Mouse (Mus musculus) ovary, postnatal 10 days (tissue): Measurements from ENCODE around the gene Pde4d.

Experiments
- DNase-seq: peaks from one replicate; pipeline ENCODE4 v3.0.0; 2022; ENCODE audit warnings: low spot score

The Pde4d gene

GRCm38 (mm10) chr13:109662099-109662498, 1212.4 kb downstream of the Pde4d start:
- no peak for DNase-seq

DNA sequence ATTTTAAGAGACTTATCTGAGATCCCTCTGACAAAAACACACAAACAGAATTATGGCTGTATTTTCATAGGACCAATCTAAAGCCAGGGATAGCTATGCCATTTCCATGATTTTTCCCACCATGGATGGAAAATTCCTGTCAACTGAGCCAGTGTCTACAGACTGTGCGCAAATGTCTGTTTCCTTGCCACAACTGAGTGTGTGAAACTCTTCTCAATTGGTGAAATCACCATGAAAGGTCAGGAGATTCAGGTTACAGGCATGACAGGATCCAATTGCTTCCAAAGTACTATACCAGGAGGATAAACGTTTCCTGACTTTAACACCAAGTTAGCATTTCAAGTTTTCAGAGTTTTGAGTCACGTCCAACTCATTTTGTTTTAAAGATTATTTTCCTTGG, 1213.0 kb downstream of the Pde4d start:
- DNase-seq: no peak

GRCm38 (mm10) chr13:109664956-109665802, 1215.4 kb downstream of the Pde4d start:
- DNase-seq: no peak

DNA sequence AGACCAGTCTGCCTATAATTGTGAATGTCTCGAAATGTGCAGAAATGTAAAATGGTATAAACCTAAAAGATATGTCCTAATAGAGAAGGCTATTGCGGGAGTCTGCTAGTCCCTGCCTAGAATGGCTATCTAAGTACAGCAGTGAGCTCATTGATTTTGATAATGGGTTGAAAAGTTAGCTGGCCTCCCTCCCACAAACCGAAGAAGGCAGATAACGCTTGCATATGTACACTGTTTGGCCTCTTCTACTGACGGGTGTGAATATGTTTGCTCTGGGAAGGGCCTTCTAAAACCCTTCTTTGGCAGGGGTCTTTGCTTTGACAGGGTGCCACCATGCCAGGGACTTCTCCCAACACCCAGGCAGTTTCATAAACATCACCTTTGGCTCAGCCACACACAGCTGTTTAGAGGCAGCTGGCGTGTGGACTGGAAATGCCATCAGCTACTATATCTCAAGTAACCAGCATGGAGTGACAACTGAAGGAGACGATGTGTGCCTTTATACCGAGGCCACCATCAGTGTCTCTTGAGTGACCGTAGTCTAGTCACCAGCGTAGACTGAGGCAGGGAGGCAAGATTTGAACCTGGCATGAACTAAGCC, 1216.2 kb downstream of the Pde4d start:
- no peak for DNase-seq

DNA sequence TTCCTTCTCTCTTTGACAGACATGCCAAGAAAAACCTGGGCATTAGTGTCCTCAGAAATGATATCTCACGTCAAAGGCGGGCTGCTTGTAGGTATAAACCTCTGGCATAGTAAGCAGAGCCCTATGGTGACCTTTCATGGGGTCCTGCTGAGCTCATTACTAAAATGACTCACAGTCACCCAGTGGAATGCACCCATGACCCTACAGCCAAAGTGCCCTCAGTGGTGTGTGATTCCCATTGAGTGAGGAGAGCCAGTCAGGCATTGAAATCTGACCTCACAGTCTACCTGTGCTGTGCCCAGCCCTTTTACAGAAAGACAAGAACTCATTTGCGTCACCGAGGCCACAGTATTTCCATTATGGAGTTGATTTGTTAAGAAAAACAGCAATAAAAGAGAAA, 1220.2 kb downstream of the Pde4d start:
- DNase-seq: no peak

- DNase-seq: no peak
Measured at GRCm38 (mm10) chr13:109671589-109672347, 1222.0 kb downstream of the Pde4d start.

- no peak for DNase-seq
Measured at GRCm38 (mm10) chr13:109677047-109677446, 1227.3 kb downstream of the Pde4d start.

DNA sequence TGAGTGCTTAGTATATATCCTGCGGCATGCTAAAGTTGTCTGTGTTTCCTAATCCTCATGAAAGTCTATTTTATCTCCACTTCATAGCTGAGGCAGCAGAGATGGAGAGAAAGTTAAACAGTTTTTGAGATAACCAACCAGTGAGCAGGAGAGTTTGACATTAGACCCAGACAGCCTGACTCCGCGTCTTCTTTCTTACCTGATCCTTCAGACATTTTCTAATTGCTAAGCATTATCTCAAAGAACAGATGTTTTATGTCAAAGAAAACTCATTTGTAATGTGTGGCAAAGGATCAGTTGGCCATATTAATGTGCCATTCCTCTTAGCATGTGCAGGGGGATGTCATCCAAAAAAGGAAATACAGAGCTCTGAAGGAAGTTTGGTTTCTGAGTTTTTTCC, 1227.9 kb downstream of the Pde4d start:
- no peak for DNase-seq

DNA sequence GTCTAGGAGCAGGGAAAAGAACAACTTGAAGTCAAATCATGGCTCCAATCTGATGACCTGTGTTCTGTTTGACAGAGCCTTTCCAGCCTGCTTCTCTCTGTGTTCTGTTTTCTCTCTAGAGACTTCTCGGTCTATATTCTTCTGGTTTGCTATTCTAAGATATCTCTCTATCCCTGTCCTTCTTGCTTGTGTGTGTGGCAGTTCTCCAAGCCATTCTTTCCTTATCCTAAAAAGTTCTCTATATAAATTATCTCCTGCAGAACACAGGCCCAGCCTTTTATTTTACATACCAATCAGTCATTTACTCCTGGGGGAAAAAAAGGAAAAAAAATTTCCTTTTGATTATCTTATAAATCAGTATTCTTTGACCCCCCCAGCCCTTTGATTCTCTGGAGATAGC, 1229.2 kb downstream of the Pde4d start:
- no peak for DNase-seq

- DNase-seq: no peak
Measured at GRCm38 (mm10) chr13:109680229-109680628, 1230.5 kb downstream of the Pde4d start.

DNA sequence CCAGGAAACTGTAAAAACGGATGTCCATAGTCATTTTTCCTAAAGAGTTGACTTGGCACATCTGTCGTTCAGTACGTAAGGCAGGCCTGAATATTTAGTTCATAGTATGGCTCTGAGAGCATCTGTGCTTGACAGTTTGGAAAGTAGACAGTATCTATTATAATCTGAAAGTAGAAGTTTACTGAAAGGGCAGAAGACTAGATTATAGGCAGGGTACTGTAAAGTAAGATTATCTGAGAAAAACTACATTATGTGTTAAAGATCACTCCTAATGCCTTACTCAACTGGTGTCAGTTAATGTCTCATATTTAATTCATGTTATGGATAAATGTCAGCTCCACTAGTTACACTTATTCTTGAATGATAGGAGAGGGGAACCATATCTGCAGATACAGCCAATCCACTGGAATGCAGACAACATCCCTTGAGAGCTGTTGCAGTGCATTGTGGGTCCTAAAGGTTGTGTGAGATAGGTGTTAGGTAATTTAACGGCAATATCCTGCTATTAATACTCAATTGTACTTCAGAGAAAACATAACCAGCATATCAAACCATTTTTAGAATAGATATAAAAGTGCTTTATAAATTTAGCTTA, 1232.0 kb downstream of the Pde4d start:
- no peak for DNase-seq

DNA sequence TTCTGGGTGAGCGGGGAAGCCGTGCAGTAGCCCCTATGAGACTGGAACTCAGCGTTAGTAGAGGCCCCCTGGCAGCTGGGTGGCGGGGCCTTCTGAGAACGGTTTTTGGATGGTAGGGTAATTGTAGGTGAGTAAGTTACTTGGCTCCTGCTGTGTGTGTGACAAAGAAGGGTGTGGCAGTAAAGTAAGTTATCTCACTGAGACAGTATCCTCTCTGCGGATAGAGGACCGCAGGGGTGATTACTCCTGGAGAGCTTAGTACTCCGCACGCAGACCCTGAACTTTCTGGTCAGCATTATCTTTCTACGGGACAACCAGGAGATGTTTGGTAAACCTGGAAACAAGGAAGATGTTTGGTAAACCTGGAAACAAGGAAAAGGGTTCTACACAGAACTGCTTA, 1233.3 kb downstream of the Pde4d start:
- no peak for DNase-seq

- DNase-seq: no peak
Measured at GRCm38 (mm10) chr13:109684985-109685295, 1235.2 kb downstream of the Pde4d start.

GRCm38 (mm10) chr13:109685296-109686115, 1235.8 kb downstream of the Pde4d start:
- DNase-seq: peak; percentile 5

- no peak for DNase-seq
Measured at GRCm38 (mm10) chr13:109686116-109686876, 1236.5 kb downstream of the Pde4d start.

GRCm38 (mm10) chr13:109686906-109687305, 1237.2 kb downstream of the Pde4d start:
- DNase-seq: no peak

DNA sequence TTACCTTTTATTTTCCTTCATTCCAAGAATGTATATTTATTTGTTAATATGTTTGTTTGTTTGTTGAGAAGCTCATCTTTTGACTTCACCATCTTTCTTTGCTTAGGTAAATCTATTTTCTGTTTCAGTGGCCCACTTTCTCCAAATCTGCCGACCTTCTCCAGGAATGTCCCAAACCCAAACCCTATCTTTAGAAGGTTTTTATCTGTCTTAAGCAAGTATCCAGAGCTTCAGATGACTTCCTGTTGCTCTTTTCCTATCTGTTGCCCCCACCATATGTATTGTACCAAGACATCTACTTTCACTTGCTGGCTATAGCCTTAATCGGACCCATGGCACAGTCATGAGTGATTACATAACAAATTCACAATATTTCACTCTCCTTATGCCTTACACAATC, 1238.4 kb downstream of the Pde4d start:
- no peak for DNase-seq

DNA sequence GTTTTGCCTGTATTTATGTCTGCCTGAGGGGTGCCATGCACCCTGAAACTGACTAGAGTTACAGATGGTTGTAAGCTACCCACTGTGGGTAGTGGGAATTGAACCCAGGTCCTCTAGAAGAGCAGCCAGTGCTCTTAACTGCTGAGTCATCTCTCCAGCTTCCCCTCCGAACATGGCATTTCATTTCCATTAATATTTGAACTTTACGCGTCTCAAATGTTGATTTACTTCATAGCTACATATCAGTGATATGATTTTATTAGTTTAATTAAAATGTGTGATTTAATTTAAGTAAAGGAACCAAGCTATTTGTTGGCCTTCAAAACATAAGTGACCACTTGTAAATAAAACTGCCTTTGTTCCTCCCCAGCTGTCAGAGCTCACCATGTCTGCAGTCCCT, 1239.4 kb downstream of the Pde4d start:
- no peak for DNase-seq

- DNase-seq: no peak
Measured at GRCm38 (mm10) chr13:109690558-109690957, 1240.8 kb downstream of the Pde4d start.

- DNase-seq: no peak
Measured at GRCm38 (mm10) chr13:109692851-109693250, 1243.1 kb downstream of the Pde4d start.

- DNase-seq: no peak
Measured at GRCm38 (mm10) chr13:109693769-109694168, 1244.0 kb downstream of the Pde4d start.
